Mouse (Mus musculus) lung, embryonic 15.5 days (tissue): ENCODE results near the gene Vps45. TPM values are rescaled to one million over a fixed set of nuclear protein-coding genes. Genes with fewer than 3 reads are reported as not detected.
"Not testable (repeated sequence)": the region's sequence is repeated elsewhere in the genome, so short reads cannot be mapped to it uniquely, and the experiment has no call there.

Source experiments
- ATAC-seq: fragments of 200-750 bp; cut with Nextera tagmentation; 2 replicates; pipeline ENCODE4 v1.8.0; 2017; ENCODE audit warnings: moderate number of reproducible peaks, borderline replicate concordance; ENCODE audit not compliant: low FRiP score, low TSS enrichment; ENCODE audit errors: extremely low read depth
- H3K27ac ChIP-seq: fragments of 300-500 bp; sonication (generic); 2 replicates; pipeline ENCODE4 v1.5.1; 2015; ENCODE audit warnings: moderate library complexity, mild to moderate bottlenecking, inconsistent platforms
- H3K27me3 ChIP-seq: fragments of 300-500 bp; sonication (generic); 2 replicates; pipeline ENCODE4 v1.6.1; 2015; ENCODE audit warnings: inconsistent platforms
- H3K36me3 ChIP-seq: fragments of 300-500 bp; sonication (generic); 2 replicates; pipeline ENCODE4 v1.6.1; 2015; ENCODE audit warnings: inconsistent platforms
- H3K4me1 ChIP-seq: fragments of 300-500 bp; sonication (generic); 2 replicates; pipeline ENCODE4 v1.6.1; 2015; ENCODE audit warnings: inconsistent platforms
- H3K4me2 ChIP-seq: fragments of 300-500 bp; sonication (generic); 2 replicates; pipeline ENCODE4 v1.6.1; 2015; ENCODE audit warnings: inconsistent platforms, mild to moderate bottlenecking, moderate library complexity
- H3K4me3 ChIP-seq: fragments of 300-500 bp; sonication (generic); 2 replicates; pipeline ENCODE4 v1.5.1; 2015; ENCODE audit warnings: mild to moderate bottlenecking, inconsistent platforms
- H3K9ac ChIP-seq: fragments of 300-500 bp; sonication (generic); 2 replicates; pipeline ENCODE4 v1.6.1; 2015; ENCODE audit warnings: inconsistent platforms
- H3K9me3 ChIP-seq: fragments of 300-500 bp; sonication (generic); 2 replicates; pipeline ENCODE4 v1.6.1; 2016; ENCODE audit warnings: inconsistent platforms
- WGBS: fragments of 180-500 bp; shearing (Covaris S2); methylation state at CpG from one replicate; pipeline ENCODE4 v1.1.7; 2015; 5-methylcytosine and 5-hydroxymethylcytosine counted together
- polyA plus RNA-seq: library from polyadenylated mRNA; unstranded; fragments of >200 nt; fragmentation: Nextera tagmentation; extraction: Ambion mirVana; gene quantifications from 2 replicates; pipeline ENCODE4 v1.2.1, GENCODE M21; 2015

Vps45 gene
- polyA plus RNA-seq, 1 experiment from 2014 or later, result 32.2 TPM

GRCm38 (mm10) chr3:95962182-95962581 lies 96.1 kb downstream of the Vps45 start:
- ATAC-seq, H3K9ac ChIP-seq, H3K27me3 ChIP-seq, H3K27ac ChIP-seq, H3K4me3 ChIP-seq, H3K4me2 ChIP-seq, H3K36me3 ChIP-seq, H3K9me3 ChIP-seq: not testable (repeated sequence)
- WGBS, result 74% methylated on average over 8 of the region's 8 CpGs
- H3K4me1 ChIP-seq, result peaks cover 14% of the 10 kb centered on the region

- H3K4me2 ChIP-seq, result no peak overlapping the region
- H3K27ac ChIP-seq, result no peak overlapping the region
- no peak for ATAC-seq
- H3K27me3 ChIP-seq, result no peaks in the 10 kb centered on the region
- H3K36me3 ChIP-seq, result no peaks in the 10 kb centered on the region
- no peaks in the 10 kb centered on the region for H3K9me3 ChIP-seq
- WGBS, result 90% methylated on average over 1 of the region's 1 CpGs
- H3K9ac ChIP-seq, result no peak overlapping the region
- peaks cover 10% of the 10 kb centered on the region; the same call in 1 of the 2 replicates for H3K4me1 ChIP-seq
- no peak overlapping the region for H3K4me3 ChIP-seq
Measured at GRCm38 (mm10) chr3:95959807-95960206, 98.5 kb downstream of the Vps45 start.

DNA sequence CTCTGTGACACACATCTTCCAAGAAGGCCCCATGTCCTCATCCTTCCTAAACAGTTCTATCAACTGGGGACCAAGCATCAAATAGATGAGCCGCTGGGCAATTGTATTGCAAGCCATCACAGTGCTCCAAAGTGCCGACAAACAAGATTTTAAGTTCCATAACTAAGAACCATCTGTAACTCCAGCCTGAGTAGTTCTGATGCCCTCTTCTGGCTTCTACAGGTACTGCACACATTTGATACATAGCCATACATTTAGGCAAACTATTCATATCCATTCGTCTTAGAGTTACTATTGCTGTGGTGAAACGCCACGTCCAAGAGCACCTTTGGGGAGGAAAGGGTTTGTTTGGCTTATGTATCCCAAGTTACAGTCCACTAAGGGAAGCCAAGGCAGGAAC lies 99.2 kb downstream of the Vps45 start:
- Histone ChIP-seq H3K27ac (no peak overlapping the region), H3K27me3 (no peaks in the 10 kb centered on the region)
- WGBS, result 75% methylated on average over 5 of the region's 5 CpGs

DNA sequence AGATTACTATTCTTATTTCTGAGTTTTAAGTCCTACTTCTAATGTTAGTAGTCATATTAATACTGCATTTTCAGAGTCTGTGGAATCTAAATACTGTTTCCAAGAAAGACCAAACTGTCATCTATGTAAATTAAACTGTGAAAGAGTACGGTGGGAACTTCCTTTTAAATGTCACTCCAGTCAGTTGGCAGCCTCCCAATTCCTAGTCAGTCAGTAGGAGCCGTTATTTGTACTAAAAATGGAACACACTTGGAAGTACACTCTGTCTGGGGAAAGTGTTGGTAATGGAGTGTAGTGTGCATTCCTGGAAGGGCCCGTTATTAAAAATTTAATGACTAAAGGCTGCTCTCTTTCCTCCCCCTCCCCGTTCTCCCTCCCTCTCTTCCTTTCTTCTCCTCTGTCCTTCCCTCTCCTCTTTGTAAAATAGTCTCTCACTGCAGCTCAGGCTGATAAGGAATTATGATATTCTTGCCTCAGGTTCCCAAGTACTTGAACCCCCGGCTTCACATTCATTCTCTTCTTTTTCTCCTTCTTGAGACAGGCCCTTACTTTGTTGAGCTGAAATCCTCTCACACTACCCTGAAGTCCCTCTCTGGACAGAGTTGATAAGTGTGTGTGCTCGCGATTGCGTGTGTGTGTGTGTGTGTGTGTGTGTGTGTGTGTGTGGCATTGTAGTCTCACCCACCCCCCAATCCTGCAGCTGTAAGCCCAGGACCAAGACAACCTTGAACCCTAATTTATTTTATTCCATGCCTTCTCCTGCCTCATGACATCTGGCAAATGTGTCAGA lies 100.7 kb downstream of the Vps45 start:
- Histone ChIP-seq H3K9me3 (no peaks in the 10 kb centered on the region), H3K27ac (peak overlapping the region; percentile 83), H3K9ac (no peak overlapping the region), H3K4me2 (no peak overlapping the region), H3K4me1 (peaks cover 10% of the 10 kb centered on the region; the same call in 1 of the 2 replicates), H3K36me3 (no peaks in the 10 kb centered on the region), H3K4me3 (no peak overlapping the region), H3K27me3 (no peaks in the 10 kb centered on the region)
- 22% methylated on average over 8 of the region's 8 CpGs for WGBS
- ATAC-seq, result peak; percentile 75; the same call in 1 of the 2 replicates

More for the DNA sequence above, 99.2 kb downstream of the Vps45 start:
- peaks cover 10% of the 10 kb centered on the region; the same call in 1 of the 2 replicates for H3K4me1 ChIP-seq
- no peak for ATAC-seq
- no peaks in the 10 kb centered on the region for H3K9me3 ChIP-seq
- no peak overlapping the region for H3K9ac ChIP-seq
- no peak overlapping the region for H3K4me2 ChIP-seq
- H3K36me3 ChIP-seq, result no peaks in the 10 kb centered on the region
- H3K4me3 ChIP-seq, result no peak overlapping the region

DNA sequence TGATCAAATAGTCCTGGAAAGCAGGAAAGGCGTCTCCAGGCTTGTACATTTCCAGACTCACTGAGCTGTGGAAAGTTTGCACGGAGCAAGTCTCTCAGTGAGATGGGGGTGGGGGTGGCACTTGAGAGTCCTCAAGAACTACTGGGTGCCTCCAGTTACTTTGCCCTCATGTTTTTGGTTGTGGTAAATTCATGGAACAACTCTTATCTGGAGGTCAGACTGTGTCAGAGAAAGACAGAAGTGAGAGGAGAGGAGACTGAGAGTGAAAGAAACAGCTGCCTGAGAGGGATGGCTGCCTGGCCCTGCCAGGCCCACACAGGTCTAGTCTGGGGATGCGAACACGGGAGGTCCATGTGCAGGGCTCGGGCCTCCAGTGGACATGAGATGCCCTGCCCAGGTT lies 102.9 kb downstream of the Vps45 start:
- H3K27me3 ChIP-seq, result no peaks in the 10 kb centered on the region
- no peak for ATAC-seq
- H3K9ac ChIP-seq, result no peak overlapping the region
- WGBS, result 88% methylated on average over 5 of the region's 5 CpGs
- no peak overlapping the region for H3K4me2 ChIP-seq
- no peak overlapping the region for H3K4me3 ChIP-seq
- H3K27ac ChIP-seq, result no peak overlapping the region
- no peaks in the 10 kb centered on the region for H3K9me3 ChIP-seq
- H3K4me1 ChIP-seq, result peaks cover 15% of the 10 kb centered on the region; the same call in 1 of the 2 replicates
- no peaks in the 10 kb centered on the region for H3K36me3 ChIP-seq

- not testable (repeated sequence) for H3K4me3 ChIP-seq, H3K27ac ChIP-seq, H3K9me3 ChIP-seq, H3K4me2 ChIP-seq, H3K27me3 ChIP-seq, ATAC-seq, H3K9ac ChIP-seq, H3K36me3 ChIP-seq
- 86% methylated on average over 12 of the region's 12 CpGs for WGBS
- H3K4me1 ChIP-seq, result peaks cover 15% of the 10 kb centered on the region; the same call in 1 of the 2 replicates
Measured at GRCm38 (mm10) chr3:95954648-95955173, 103.6 kb downstream of the Vps45 start.

DNA sequence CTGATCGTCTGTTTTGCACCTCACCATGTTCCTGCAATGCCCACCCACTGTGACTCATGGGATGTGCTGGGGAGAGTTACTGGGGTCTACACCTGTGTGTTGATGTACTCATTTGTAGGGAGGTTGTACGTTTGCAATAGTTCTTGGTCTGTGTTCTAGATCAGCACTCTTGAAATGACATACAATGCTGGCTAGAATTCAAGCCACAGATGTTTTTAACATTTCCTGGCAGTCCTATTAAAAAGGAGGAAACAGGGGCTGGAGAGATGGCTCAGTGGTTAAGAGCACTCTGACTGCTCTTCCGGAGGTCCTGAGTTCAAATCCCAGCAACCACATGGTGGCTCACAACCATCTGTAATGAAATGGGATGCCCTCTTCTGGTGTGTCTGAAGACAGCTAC lies 104.7 kb downstream of the Vps45 start:
- no peak for ATAC-seq
- WGBS, result 74% methylated on average over 3 of the region's 3 CpGs
- Histone ChIP-seq H3K9ac (no peak overlapping the region), H3K36me3 (no peaks in the 10 kb centered on the region), H3K4me3 (no peak overlapping the region), H3K27ac (no peak overlapping the region), H3K4me1 (peaks cover 15% of the 10 kb centered on the region; the same call in 1 of the 2 replicates), H3K27me3 (no peaks in the 10 kb centered on the region), H3K4me2 (no peak overlapping the region), H3K9me3 (no peaks in the 10 kb centered on the region)

DNA sequence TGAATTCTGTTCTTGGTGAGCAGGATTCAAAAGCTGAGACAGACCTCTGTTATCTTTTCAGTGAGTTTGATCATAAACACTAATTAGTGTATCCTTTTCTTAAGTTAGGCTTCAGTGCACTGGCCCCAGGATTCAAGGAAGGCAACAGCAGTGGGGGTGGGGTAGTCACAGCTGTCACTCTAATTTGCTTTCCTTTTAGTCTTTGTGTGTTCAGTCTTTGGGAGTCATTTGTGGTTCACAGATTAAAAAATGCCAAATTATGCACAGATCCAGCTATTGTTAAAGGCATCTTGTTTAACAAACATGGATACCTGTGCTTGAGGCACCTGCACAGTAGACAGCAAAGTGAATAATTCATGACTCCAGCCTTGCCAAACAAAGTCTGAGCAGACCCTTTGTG lies 105.2 kb downstream of the Vps45 start:
- H3K4me2 ChIP-seq, result no peak overlapping the region
- no peak overlapping the region for H3K27ac ChIP-seq
- no peak for ATAC-seq
- no peaks in the 10 kb centered on the region for H3K27me3 ChIP-seq
- H3K4me1 ChIP-seq, result peaks cover 13% of the 10 kb centered on the region; the same call in 1 of the 2 replicates
- H3K36me3 ChIP-seq, result no peaks in the 10 kb centered on the region
- H3K9ac ChIP-seq, result no peak overlapping the region
- no peak overlapping the region for H3K4me3 ChIP-seq
- no peaks in the 10 kb centered on the region for H3K9me3 ChIP-seq

DNA sequence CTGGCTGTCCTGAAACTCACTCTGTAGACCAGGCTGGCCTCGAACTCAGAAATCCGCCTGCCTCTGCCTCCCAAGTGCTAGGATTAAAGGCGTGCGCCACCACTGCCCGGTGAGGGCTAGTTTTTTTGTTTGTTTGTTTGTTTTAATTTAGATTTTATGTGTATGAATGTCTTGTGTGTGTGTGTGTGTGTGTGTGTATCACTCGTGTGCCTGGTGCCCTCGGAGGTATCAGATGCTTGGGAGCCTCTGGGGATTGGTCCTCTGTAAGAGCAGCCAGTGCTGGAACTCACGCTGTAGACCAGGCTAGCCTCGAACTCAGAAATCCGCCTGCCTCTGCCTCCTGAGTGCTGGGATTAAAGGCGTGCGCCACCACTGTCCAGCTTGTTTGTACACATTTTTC lies 106.7 kb downstream of the Vps45 start:
- WGBS, result 67% methylated on average over 12 of the region's 12 CpGs
- not testable (repeated sequence) for H3K36me3 ChIP-seq, H3K27me3 ChIP-seq, ATAC-seq, H3K4me1 ChIP-seq, H3K9me3 ChIP-seq
- Histone ChIP-seq H3K4me3 (peak overlapping the region; percentile 63), H3K9ac (peak overlapping the region; percentile 57), H3K4me2 (peak overlapping the region; percentile 87), H3K27ac (peak overlapping the region; percentile 95)

GRCm38 (mm10) chr3:95950763-95951551 lies 107.3 kb downstream of the Vps45 start:
- Histone ChIP-seq H3K4me1 (0 out of 2 replicates have a peak, but pooled peaks cover 6% of the 10 kb centered on the region), H3K27me3 (no peaks in the 10 kb centered on the region), H3K4me2 (peak overlapping the region; percentile 87), H3K9me3 (no peaks in the 10 kb centered on the region), H3K36me3 (peaks cover 13% of the 10 kb centered on the region), H3K27ac (peak overlapping the region; percentile 95), H3K4me3 (peak overlapping the region; percentile 63), H3K9ac (peak overlapping the region; percentile 57)
- 1% methylated on average over 49 of the region's 49 CpGs for WGBS
- peak; percentile 93 for ATAC-seq
